Mouse (Mus musculus): Measurements from ENCODE around the gene Cemip2.

GRCm38 (mm10) chr19:21858846-21859521 is 80.8 kb downstream of the Cemip2 start:
- TF ChIP-seq GATA1 (IDR thresholded peaks at IDR 0.05; ENCODE audit: borderline replicate concordance, low read length) (no peak), FLI1 (IDR thresholded peaks at IDR 0.05; ENCODE audit: low read length) (no peak)
